Mouse (Mus musculus) inflammation-experienced regulatory T-cells, adult 6 months (primary cell): ENCODE data around the gene Asb6. TPM values are rescaled to one million over a fixed set of nuclear protein-coding genes. Genes with fewer than 3 reads are reported as not detected.

ENCODE experiments used
- ATAC-seq: one replicate; pipeline ENCODE4 v1.8.0; 2017
- polyA plus RNA-seq, 3 experiments: library from polyadenylated mRNA; unstranded; fragments of 100-300 nt; shearing (Covaris generic); gene quantifications; one replicate each; pipeline ENCODE4 v1.2.1; 2017

The Asb6 gene
- polyA plus RNA-seq, 3 experiments from 2014 or later: 36.4 to 43.6 (median 36.4) TPM

- no peak for ATAC-seq
Measured at GRCm38 (mm10) chr2:30833644-30834043, 3.5 kb upstream of the Asb6 start.

- ATAC-seq: no peak
Measured at GRCm38 (mm10) chr2:30829315-30829714, 818 bp downstream of the Asb6 start.

GRCm38 (mm10) chr2:30827749-30828475, 2.2 kb downstream of the Asb6 start:
- ATAC-seq: peak; percentile 93

- ATAC-seq: peak; percentile 46
Measured at GRCm38 (mm10) chr2:30826825-30827748, 3.0 kb downstream of the Asb6 start.

- no peak for ATAC-seq
Measured at GRCm38 (mm10) chr2:30823385-30824153, 6.6 kb downstream of the Asb6 start.

GRCm38 (mm10) chr2:30822460-30822859, 7.7 kb downstream of the Asb6 start:
- ATAC-seq: no peak

- ATAC-seq: no peak
Measured at GRCm38 (mm10) chr2:30821073-30821472, 9.1 kb downstream of the Asb6 start.

GRCm38 (mm10) chr2:30819873-30820272, 10.3 kb downstream of the Asb6 start:
- ATAC-seq: peak; percentile 48

GRCm38 (mm10) chr2:30816383-30816782, 13.8 kb downstream of the Asb6 start:
- ATAC-seq: no peak

GRCm38 (mm10) chr2:30810573-30810972, 19.6 kb downstream of the Asb6 start:
- ATAC-seq: no peak

GRCm38 (mm10) chr2:30809503-30809902, 20.6 kb downstream of the Asb6 start:
- no peak for ATAC-seq

GRCm38 (mm10) chr2:30808296-30808655, 21.9 kb downstream of the Asb6 start:
- no peak for ATAC-seq

- peak; percentile 98 for ATAC-seq
Measured at GRCm38 (mm10) chr2:30807648-30808295, 22.4 kb downstream of the Asb6 start, which contains the start of gene Ntmt1. Gene Ntmt1, plus strand, starts transcription at chr2:30807826.

GRCm38 (mm10) chr2:30807147-30807647, 22.9 kb downstream of the Asb6 start:
- ATAC-seq: peak; percentile 11

- ATAC-seq: no peak
Measured at GRCm38 (mm10) chr2:30805983-30806382, 24.1 kb downstream of the Asb6 start.

GRCm38 (mm10) chr2:30803604-30804003, 26.5 kb downstream of the Asb6 start, which contains the start of gene 1700001O22Rik:
Gene 1700001O22Rik, minus strand, starts transcription at chr2:30803661.
- ATAC-seq: no peak

- ATAC-seq: peak; percentile 41
Measured at GRCm38 (mm10) chr2:30801067-30801852, 28.9 kb downstream of the Asb6 start.

GRCm38 (mm10) chr2:30800671-30801066, 29.5 kb downstream of the Asb6 start:
- ATAC-seq: no peak

GRCm38 (mm10) chr2:30799456-30799855, 30.7 kb downstream of the Asb6 start:
- ATAC-seq: no peak

- peak; percentile 78 for ATAC-seq
Measured at GRCm38 (mm10) chr2:30796382-30796781, 33.8 kb downstream of the Asb6 start.

- ATAC-seq: no peak
Measured at GRCm38 (mm10) chr2:30795889-30796275, 34.3 kb downstream of the Asb6 start.
